Mouse (Mus musculus): ENCODE measurements at regions not wholly inside any gene's neighbourhood (a gene's known extent, or its start where the extent isn't known, plus 50 kb on each side); places are given as distances from the start of the nearest gene placed in this dataset.
A peak's percentile ranks its signal among the peaks of the same experiment; 100 is the strongest.
"Not testable (repeated sequence)": the region's sequence is repeated elsewhere in the genome, so short reads cannot be mapped to it uniquely, and the experiment has no call there.

DNA sequence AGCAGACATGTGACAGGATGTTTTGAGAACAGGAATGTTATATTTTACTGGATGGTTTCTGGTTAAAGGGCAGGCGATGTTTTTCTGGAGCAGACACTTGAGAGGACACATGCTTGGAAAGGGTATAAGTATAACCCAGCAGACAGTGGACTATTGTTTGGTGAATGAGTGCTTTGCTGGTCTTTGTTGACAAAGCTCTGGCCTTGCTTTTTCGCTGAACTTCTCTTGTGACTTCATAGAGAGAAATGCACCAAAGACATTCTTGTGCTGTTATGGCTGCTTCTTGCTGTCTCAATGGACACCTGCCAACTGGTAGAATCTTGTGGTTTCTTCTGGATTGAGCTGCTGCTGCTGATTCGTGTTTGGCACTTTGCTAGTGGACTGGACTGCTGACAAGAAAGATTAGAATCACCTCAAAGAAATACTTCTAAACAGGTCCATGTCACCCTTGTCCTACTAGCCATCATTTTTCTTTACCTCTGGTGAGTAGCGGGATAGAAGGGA lies 612.1 kb downstream of the Cypt12 start:
- 83% methylated on average over 4 of the region's 4 CpGs for WGBS
- Histone ChIP-seq H3K27me3 (replicated peaks) (no peaks in the 10 kb centered on the region), H3K4me1 (no peaks in the 10 kb centered on the region), H3K36me3 (no peaks in the 10 kb centered on the region), H3K9me3 (no peaks in the 10 kb centered on the region), H3K27ac (no peak overlapping the region), H3K4me3 (no peak overlapping the region), H3K4me2 (replicated peaks) (no peak overlapping the region), H3K9ac (no peak overlapping the region)
- ATAC-seq (ENCODE audit: low FRiP score, low read depth): no peak

DNA sequence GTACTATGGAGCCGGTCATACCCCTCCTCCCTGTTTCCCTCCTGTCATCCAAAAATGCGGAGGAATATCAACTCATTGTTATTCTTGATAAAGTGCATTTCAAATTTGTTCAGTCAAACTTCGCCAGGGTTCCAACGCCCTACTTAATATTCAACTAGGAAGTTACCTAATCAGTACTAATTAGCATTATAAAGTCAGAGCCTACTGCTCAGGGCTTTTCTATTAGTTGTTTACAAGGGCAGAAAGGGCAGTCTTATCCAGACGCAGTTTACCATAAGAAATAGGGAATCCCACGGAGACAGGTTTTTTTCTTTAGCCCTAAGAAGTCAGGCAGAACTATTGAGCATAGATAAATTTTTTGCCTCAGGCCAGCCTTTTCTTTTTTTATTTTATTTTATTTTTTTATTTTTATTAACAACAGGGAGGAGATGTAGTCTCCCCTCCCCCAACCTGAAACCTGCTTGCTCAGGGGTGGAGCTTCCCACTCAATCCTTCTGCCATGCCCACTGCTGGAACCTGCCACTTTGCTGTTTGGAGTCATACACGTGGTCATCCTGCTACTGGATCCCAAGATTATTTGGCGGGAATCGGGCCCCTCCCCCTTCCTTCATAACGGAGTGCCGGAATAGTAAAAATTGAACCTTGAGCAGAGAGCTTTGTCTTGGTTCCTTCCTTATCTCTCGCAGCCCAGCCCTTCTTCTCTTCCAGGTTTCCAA lies 632.9 kb downstream of the Cypt12 start:
- not testable (repeated sequence) for H3K9ac ChIP-seq; ATAC-seq (ENCODE audit: low FRiP score, low read depth); H3K4me2 ChIP-seq (replicated peaks); H3K9me3 ChIP-seq; H3K27me3 ChIP-seq (replicated peaks); H3K4me1 ChIP-seq; H3K36me3 ChIP-seq; H3K4me3 ChIP-seq; H3K27ac ChIP-seq
- 68% methylated on average over 12 of the region's 12 CpGs for WGBS

DNA sequence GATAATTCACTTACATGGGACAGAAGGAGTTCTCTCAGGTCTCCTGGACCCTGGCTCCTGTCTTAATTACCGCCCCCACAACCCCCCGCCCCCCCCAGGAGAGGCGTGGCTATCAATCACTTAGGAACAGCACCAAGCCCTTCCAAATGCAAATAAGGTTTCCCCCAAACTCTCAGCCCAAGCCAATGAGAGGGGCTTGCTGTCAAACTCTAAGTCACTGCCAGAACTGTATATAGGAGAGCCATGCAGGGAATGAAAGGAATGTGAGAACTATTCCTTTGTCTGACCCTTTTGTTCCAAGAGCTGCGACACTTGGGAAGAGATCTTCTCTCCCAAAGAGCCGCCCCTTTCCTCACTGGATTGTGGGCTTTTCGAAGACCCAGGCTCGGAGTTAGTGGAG lies 672.4 kb downstream of the Cypt12 start:
- no peak for ATAC-seq (ENCODE audit: low FRiP score, low read depth)
- H3K4me3 ChIP-seq: no peak overlapping the region
- no peak overlapping the region for H3K4me2 ChIP-seq (replicated peaks)
- no peak overlapping the region for H3K9ac ChIP-seq
- H3K36me3 ChIP-seq: no peaks in the 10 kb centered on the region
- H3K27ac ChIP-seq: no peak overlapping the region
- WGBS: 9% methylated on average over 7 of the region's 7 CpGs
- no peaks in the 10 kb centered on the region for H3K9me3 ChIP-seq
- H3K4me1 ChIP-seq: 0 out of 2 replicates have a peak, but pooled peaks cover 2% of the 10 kb centered on the region
- H3K27me3 ChIP-seq (replicated peaks): no peaks in the 10 kb centered on the region

DNA sequence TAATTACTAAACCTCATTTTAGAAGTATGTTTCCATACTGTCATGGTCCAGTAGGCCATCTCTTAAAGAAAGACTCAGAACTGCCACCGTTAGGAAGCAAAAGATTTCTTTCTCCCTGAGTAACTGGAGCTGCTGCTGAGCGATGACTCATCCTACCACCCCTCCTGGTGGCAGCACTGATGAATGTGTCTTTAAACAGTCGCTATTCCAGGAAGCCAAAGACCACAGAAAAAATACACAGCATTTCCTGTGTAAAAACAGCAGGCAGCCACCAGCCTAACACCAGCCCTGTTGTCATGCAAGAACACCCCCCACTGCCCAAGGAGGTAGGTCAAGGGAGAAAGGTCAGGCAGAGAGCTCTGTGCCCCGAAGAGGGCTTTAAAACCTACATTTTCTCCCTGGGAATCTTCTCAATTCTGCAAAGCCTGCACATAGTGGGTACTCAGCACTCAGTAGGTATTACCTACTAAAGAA lies 675.7 kb downstream of the Cypt12 start:
- Histone ChIP-seq H3K9me3 (no peaks in the 10 kb centered on the region), H3K36me3 (no peaks in the 10 kb centered on the region), H3K27ac (no peak overlapping the region), H3K4me1 (peaks cover 8% of the 10 kb centered on the region; the same call in 1 of the 2 replicates), H3K9ac (no peak overlapping the region), H3K27me3 (replicated peaks) (no peaks in the 10 kb centered on the region), H3K4me2 (replicated peaks) (peak overlapping the region; percentile 65), H3K4me3 (no peak overlapping the region)
- 0% methylated on average over 4 of the region's 4 CpGs for WGBS
- peak; percentile 54 for ATAC-seq (ENCODE audit: low FRiP score, low read depth)

DNA sequence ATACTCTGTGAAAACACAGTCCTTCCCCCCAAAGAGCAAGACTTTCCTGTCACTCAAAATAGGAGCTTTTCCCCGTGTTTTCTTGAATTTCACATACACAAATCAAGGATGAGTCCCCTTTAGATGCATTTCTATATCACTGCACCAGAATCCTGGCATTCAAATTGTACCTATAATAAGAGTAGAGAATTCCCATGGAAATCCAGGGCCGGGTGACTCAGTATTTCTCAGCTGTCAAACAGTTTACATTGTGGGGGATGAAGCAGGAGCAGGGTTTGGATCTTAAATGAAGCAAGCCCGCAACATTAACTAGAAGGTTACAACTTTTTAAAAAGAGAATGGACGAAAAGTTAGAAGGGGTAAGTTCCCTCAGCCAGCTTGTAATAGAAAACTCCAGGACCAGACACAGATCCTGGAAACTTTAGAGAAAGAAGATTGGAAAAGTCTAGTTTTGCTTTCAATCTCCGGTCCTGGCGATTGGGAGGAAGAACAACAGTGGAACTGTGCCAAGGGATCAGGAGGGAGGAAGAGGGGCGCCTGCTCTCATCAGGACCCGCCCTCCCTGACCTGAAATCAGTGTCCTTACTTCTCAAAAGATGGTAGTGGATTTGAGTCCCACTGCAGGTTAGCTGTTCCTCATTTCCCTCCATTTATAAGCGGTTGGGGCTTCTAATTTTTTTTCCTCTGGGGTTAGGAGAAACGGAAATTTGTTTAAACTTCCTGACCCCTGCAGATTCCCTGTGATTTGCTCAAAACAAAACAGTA lies 676.4 kb downstream of the Cypt12 start:
- Histone ChIP-seq H3K27ac (no peak overlapping the region), H3K4me1 (peaks cover 8% of the 10 kb centered on the region; the same call in 1 of the 2 replicates), H3K27me3 (replicated peaks) (no peaks in the 10 kb centered on the region), H3K9me3 (no peaks in the 10 kb centered on the region), H3K36me3 (no peaks in the 10 kb centered on the region), H3K4me2 (replicated peaks) (peak overlapping the region; percentile 65), H3K4me3 (peak overlapping the region; percentile 32; the same call in 1 of the 2 replicates), H3K9ac (peak overlapping the region; percentile 17; the same call in 1 of the 2 replicates)
- WGBS: 2% methylated on average over 10 of the region's 10 CpGs
- peak; percentile 54; the same call in 1 of the 2 replicates for ATAC-seq (ENCODE audit: low FRiP score, low read depth)

DNA sequence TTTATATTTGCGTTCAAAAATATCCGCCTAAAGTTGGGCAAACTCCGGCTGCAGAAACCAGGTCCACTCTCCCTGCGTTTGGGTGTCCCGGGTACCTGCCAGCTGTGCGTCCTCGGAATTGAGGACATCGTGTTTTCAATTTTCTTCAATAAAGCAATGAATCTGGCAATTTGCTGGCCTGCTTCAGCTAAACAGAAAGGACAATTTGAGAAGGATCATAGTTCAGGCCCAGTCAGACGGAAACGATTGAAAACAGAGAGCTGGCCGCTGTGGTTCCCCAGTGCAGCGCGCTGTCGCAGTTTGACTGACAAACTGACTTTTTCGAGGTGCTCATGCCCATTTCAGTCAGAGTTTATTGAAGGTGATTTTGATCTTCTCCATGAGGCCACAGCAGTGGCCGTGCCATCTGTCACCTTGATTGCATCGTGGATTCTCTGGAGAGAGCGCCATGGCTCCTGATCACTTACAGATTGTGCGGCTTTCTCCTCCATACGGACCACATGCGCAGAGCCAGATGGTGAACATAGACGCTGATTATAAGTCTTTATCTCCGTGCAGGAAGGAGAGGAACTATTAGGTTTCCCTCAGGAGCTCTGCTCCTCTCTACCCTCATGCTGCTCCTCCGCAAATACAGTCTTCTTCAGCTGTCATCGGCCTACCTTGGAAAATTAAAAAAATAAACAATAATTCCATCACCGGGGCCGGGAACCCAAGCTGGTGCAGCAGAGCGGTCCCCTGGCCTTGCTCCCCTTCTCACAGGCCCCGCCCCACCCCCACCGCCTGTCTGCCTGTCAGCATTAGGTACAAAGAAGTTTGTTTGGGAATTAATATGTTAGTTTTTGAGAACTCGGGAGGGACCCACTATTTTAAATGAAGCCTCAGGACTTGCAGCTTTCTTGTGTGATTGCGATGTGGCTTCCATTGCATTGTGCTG lies 677.5 kb downstream of the Cypt12 start:
- Histone ChIP-seq H3K36me3 (no peaks in the 10 kb centered on the region), H3K9me3 (no peaks in the 10 kb centered on the region), H3K27ac (peak overlapping the region; percentile 46; the same call in 1 of the 2 replicates), H3K4me1 (peaks cover 8% of the 10 kb centered on the region; the same call in 1 of the 2 replicates), H3K4me2 (replicated peaks) (peak overlapping the region; percentile 65), H3K4me3 (peak overlapping the region; percentile 32), H3K9ac (peak overlapping the region; percentile 34; the same call in 1 of the 2 replicates), H3K27me3 (replicated peaks) (no peaks in the 10 kb centered on the region)
- peak; percentile 77 for ATAC-seq (ENCODE audit: low FRiP score, low read depth)
- 2% methylated on average over 32 of the region's 32 CpGs for WGBS

DNA sequence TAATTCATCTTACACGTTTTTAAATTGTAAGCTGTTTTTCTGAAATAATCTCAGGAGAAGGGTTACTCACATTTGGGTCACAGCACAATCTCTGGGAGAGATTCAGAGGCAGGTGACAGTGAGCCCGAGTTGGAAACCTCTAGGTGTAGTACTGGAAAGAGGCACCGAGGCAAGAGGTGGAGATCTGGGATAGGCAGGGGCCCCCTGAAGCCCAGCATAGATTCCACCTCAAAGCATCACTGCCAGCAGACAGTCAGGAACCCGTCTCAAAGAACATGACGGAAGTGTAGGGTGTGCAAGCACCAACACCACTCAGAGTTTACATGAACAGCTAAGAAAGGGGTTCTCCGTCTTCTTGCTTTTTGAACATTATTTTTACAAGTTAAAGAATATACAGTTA lies 678.2 kb downstream of the Cypt12 start:
- Histone ChIP-seq H3K27me3 (replicated peaks) (no peaks in the 10 kb centered on the region), H3K27ac (no peak overlapping the region), H3K9ac (no peak overlapping the region), H3K4me2 (replicated peaks) (peak overlapping the region; percentile 65), H3K4me1 (peaks cover 5% of the 10 kb centered on the region; the same call in 1 of the 2 replicates), H3K36me3 (no peaks in the 10 kb centered on the region), H3K4me3 (no peak overlapping the region), H3K9me3 (no peaks in the 10 kb centered on the region)
- 40% methylated on average over 6 of the region's 6 CpGs for WGBS
- ATAC-seq (ENCODE audit: low FRiP score, low read depth): no peak

DNA sequence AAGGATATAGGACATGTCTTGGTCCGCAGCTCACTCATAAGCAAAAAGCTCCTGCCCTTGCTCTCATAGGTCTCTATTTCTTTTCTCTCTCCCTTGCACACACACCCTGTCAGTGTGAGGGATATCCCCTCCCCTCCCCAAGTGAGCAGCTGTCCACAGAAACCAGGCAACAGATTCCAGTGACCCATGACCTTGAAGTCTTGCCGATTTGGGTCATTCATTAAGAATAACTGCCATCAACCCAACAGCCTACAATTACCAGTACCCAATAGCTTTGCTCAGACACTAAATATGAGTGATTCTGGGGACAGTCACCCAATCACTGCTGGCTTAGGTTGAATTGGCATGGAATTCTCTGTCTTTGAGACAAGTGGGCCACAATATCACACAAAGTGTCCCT lies 678.6 kb downstream of the Cypt12 start:
- Histone ChIP-seq H3K27ac (no peak overlapping the region), H3K4me3 (no peak overlapping the region), H3K4me1 (peaks cover 5% of the 10 kb centered on the region; the same call in 1 of the 2 replicates), H3K4me2 (replicated peaks) (no peak overlapping the region), H3K36me3 (no peaks in the 10 kb centered on the region), H3K27me3 (replicated peaks) (no peaks in the 10 kb centered on the region), H3K9me3 (no peaks in the 10 kb centered on the region), H3K9ac (no peak overlapping the region)
- 51% methylated on average over 2 of the region's 2 CpGs for WGBS
- no peak for ATAC-seq (ENCODE audit: low FRiP score, low read depth)

DNA sequence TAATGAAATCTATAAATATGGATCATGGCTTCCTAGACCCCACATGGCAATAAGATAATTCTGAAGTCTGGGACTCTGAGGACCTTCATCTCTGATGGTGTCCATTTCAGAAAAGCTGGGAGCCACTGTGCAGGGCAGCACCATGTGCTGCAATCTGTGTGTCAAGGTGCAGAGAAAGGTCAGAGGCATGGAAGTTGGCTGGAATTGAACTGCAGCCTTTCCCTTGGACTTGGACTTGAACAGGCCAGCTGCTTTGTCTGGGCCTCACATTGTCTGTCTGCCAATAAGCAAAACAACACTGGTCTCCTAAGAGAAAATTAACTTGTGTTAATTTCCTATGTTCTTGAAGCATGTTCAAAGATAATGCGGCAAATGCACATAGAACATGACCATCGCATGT lies 681.0 kb downstream of the Cypt12 start:
- 96% methylated on average over 2 of the region's 2 CpGs for WGBS

DNA sequence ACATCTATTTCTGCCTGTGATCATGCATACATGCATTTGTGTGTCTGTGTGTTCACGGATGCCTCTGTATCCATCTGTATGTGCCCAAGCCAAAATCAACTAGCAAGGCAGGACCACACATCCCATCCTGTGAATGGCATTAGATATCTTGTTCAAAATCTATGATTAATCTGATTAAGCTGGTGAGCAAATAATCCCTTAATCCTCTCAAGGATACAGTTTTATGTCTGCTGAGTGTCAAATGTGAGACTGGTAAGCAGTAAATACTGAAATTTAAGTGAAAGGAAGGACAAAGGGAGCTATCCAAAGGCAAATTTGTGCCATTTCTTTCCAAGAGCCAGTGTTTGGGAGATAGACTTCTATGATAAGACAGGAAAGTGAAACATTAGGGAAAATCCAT lies 683.4 kb downstream of the Cypt12 start:
- H3K27ac ChIP-seq: no peak overlapping the region
- no peaks in the 10 kb centered on the region for H3K27me3 ChIP-seq (replicated peaks)
- WGBS: 89% methylated on average over 1 of the region's 1 CpGs
- 0 out of 2 replicates have a peak, but pooled peaks cover 2% of the 10 kb centered on the region for H3K4me1 ChIP-seq
- no peaks in the 10 kb centered on the region for H3K9me3 ChIP-seq
- no peak overlapping the region for H3K4me2 ChIP-seq (replicated peaks)
- H3K36me3 ChIP-seq: no peaks in the 10 kb centered on the region
- no peak overlapping the region for H3K4me3 ChIP-seq
- no peak overlapping the region for H3K9ac ChIP-seq
- no peak for ATAC-seq (ENCODE audit: low FRiP score, low read depth)

More for the DNA sequence above, 681.0 kb downstream of the Cypt12 start:
- Histone ChIP-seq H3K4me1 (peaks cover 5% of the 10 kb centered on the region; the same call in 1 of the 2 replicates), H3K36me3 (no peaks in the 10 kb centered on the region), H3K9ac (no peak overlapping the region), H3K9me3 (no peaks in the 10 kb centered on the region), H3K4me3 (no peak overlapping the region), H3K4me2 (replicated peaks) (no peak overlapping the region), H3K27ac (no peak overlapping the region), H3K27me3 (replicated peaks) (no peaks in the 10 kb centered on the region)
- no peak for ATAC-seq (ENCODE audit: low FRiP score, low read depth)

DNA sequence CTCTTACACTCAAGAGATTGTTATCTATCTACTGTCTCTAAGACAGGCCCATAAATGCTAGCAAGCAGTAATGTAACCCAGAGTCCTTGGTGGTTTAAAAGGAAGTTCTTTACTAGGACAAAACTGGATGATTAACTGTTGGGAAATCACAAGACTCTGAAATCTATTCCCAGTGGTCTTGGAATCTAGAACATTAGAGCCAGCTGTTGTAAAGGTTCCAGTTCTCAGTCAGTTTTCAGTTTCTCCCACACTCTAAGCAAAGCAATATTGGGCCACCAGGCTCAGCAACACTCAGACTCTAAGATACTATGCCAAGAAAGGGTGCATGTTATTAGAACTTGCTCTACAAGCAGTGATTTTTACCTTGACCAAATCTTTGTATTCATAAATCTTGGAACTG lies 686.6 kb downstream of the Cypt12 start:
- H3K27ac ChIP-seq: no peak overlapping the region
- H3K9me3 ChIP-seq: no peaks in the 10 kb centered on the region
- H3K4me3 ChIP-seq: no peak overlapping the region
- no peaks in the 10 kb centered on the region for H3K4me1 ChIP-seq
- no peak for ATAC-seq (ENCODE audit: low FRiP score, low read depth)
- no peaks in the 10 kb centered on the region for H3K27me3 ChIP-seq (replicated peaks)
- H3K9ac ChIP-seq: no peak overlapping the region
- H3K36me3 ChIP-seq: no peaks in the 10 kb centered on the region
- no peak overlapping the region for H3K4me2 ChIP-seq (replicated peaks)

Data from neural tube, embryonic 12.5 days (tissue).